Mouse (Mus musculus) testis, adult 2 months (tissue): Measurements from ENCODE around the gene Trpv3.

ENCODE experiments used
- CTCF ChIP-seq: fragments of 200-500 bp; IDR thresholded peaks from 2 replicates; pipeline ENCODE4 v1.5.1; 2012; ENCODE audit warnings: low read depth, mild to moderate bottlenecking, inconsistent platforms, low read length, moderate library complexity; ENCODE audit not compliant: control insufficient read depth, insufficient read depth, insufficient replicate concordance
- POLR2A ChIP-seq: fragments of 200-500 bp; IDR thresholded peaks from 2 replicates; pipeline ENCODE4 v1.6.1; 2012; ENCODE audit warnings: low read depth, mild to moderate bottlenecking, inconsistent platforms, low read length, moderate library complexity; ENCODE audit not compliant: control insufficient read depth

- TF ChIP-seq CTCF (no peak), POLR2A (no peak)
These were observed 16.7 kb downstream of the Trpv3 start for GRCm38 (mm10) chr11:73283926-73284325.
